Mouse (Mus musculus) lung, postnatal 0 days (tissue): Measurements from ENCODE around the gene Dgcr2.

Source experiments
- CTCF ChIP-seq: IDR thresholded peaks from 2 replicates; pipeline ENCODE4 v1.5.1; 2016; ENCODE audit warnings: antibody characterized with exemption, mild to moderate bottlenecking
- EP300 ChIP-seq: IDR thresholded peaks from 2 replicates; pipeline ENCODE4 v1.6.1; 2016; ENCODE audit warnings: antibody characterized with exemption, mild to moderate bottlenecking, control low read depth

GRCm38 (mm10) chr16:17842437-17842836 is 55.9 kb downstream of the Dgcr2 start:
- TF ChIP-seq CTCF (no peak), EP300 (no peak)
